Mouse (Mus musculus) midbrain, embryonic 10.5 days (tissue): ENCODE results near the gene Coq8a. TPM values are rescaled to one million over a fixed set of nuclear protein-coding genes. Genes with fewer than 3 reads are reported as not detected.

Experiments
- DNase-seq: peaks from one replicate; pipeline ENCODE4 v3.0.0-alpha.2; 2017; ENCODE audit warnings: low spot score
- H3K27ac ChIP-seq: fragments of 300-500 bp; sonication (generic); replicated peaks from 2 replicates; pipeline ENCODE4 v1.5.1; 2016; ENCODE audit warnings: mild to moderate bottlenecking
- H3K27me3 ChIP-seq: fragments of 300-500 bp; sonication (generic); 2 replicates; pipeline ENCODE4 v1.6.1; 2016; ENCODE audit warnings: low read depth, mild to moderate bottlenecking; ENCODE audit not compliant: poor library complexity, severe bottlenecking
- H3K36me3 ChIP-seq: fragments of 300-500 bp; sonication (generic); 2 replicates; pipeline ENCODE4 v1.6.1; 2016; ENCODE audit warnings: mild to moderate bottlenecking, moderate library complexity
- H3K4me1 ChIP-seq: fragments of 300-500 bp; sonication (generic); 2 replicates; pipeline ENCODE4 v1.6.1; 2016
- H3K4me3 ChIP-seq: fragments of 300-500 bp; sonication (generic); 2 replicates; pipeline ENCODE4 v1.5.1; 2016; ENCODE audit warnings: mild to moderate bottlenecking, moderate library complexity
- H3K9me3 ChIP-seq: fragments of 300-500 bp; sonication (generic); replicated peaks from 2 replicates; pipeline ENCODE4 v1.6.1; 2016; ENCODE audit warnings: mild to moderate bottlenecking
- WGBS: fragments of 180-500 bp; shearing (Covaris S2); methylation state at CpG from one replicate; pipeline ENCODE4 v1.1.7; 2016; 5-methylcytosine and 5-hydroxymethylcytosine counted together
- polyA plus RNA-seq: library from polyadenylated mRNA; unstranded; fragments of >200 nt; fragmentation: Nextera tagmentation; extraction: Ambion mirVana; gene quantifications from 2 replicates; pipeline ENCODE4 v1.2.1, GENCODE M21; 2016

Gene Coq8a
- polyA plus RNA-seq, 1 experiment from 2014 or later = 0.90 TPM

DNA sequence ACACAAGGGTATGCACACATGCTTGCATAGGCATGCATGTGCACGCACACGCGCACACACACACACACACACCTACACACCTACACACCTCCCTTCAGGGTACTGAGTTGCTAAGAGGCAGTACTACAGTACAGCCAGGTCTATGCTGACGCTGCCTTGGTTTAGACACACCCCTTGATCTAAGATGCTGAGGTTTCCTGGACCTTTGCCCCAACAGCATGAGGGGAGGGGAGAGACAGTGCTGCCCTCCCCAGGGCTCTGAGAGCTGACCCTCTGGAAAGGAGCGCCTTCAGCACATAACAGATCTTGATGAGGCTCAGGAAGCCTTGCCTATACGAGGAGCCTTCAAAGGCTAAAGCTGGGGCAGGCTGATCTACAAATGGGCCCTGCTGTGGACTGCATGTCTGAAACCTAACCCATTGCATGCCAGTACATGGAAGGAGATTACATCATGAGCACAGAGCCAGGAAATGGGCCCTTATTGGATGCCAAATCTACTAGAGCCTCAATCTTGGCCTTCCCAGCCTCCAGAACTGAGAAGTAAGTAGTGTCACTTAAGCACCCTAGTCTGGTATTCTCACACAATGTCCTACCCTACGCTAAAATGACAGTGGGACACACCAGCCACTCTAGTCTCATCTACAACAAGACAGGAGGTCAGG, 18.0 kb downstream of the Coq8a start:
- H3K27ac ChIP-seq = no peak overlapping the region
- DNase-seq = no peak
- 82% methylated on average over 7 of the region's 7 CpGs for WGBS

DNA sequence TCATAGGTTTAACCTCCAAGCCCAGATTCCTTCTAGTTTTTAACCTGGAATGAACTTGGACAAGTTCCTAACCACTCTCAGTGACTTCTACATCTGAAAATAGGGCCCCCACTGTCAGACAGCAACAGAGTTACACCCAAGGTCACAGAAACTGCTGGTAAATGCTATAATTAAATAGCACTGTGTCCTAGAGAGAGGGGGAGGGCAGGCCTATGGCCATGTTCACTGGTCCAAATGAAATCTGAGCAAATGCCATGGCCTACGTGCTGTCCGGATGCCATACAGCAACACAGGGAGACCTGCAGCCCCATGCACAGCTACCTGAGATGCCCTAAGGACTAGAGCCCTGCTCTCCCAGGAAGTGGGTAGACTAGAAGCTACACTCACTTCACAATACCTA, 19.6 kb downstream of the Coq8a start:
- Histone ChIP-seq H3K4me3 (no peak overlapping the region), H3K4me1 (no peaks in the 10 kb centered on the region), H3K9me3 (no peaks in the 10 kb centered on the region), H3K27ac (no peak overlapping the region), H3K36me3 (no peaks in the 10 kb centered on the region), H3K27me3 (no peaks in the 10 kb centered on the region)
- DNase-seq = no peak
- WGBS = 91% methylated on average over 2 of the region's 2 CpGs

More for the DNA sequence above, 18.0 kb downstream of the Coq8a start:
- no peak overlapping the region for H3K4me3 ChIP-seq
- H3K27me3 ChIP-seq = no peaks in the 10 kb centered on the region
- H3K9me3 ChIP-seq = no peaks in the 10 kb centered on the region
- no peaks in the 10 kb centered on the region for H3K36me3 ChIP-seq
- H3K4me1 ChIP-seq = no peaks in the 10 kb centered on the region

DNA sequence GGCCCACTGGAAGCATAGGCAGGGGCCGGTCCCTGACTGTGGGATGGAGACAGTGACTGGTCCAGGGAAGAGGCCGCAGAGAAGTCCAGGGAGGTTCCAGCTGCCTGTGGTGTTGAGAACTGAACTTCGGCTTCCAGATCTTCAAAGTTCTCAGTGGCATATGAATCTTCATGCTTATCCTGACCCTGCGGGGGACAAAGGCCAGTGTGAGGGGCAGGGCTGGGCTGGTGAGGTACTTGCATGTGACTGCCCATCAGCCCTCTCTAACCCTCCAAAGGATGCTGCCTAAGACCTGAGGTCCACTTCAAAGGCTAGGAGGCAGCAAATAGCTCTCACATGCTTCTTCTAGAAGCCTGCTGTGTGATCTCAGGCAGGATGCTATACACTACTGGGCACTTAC, 20.3 kb downstream of the Coq8a start:
- Histone ChIP-seq H3K27me3 (no peaks in the 10 kb centered on the region), H3K4me3 (no peak overlapping the region), H3K27ac (no peak overlapping the region), H3K4me1 (no peaks in the 10 kb centered on the region), H3K36me3 (no peaks in the 10 kb centered on the region), H3K9me3 (no peaks in the 10 kb centered on the region)
- WGBS = 89% methylated on average over 4 of the region's 4 CpGs
- no peak for DNase-seq

DNA sequence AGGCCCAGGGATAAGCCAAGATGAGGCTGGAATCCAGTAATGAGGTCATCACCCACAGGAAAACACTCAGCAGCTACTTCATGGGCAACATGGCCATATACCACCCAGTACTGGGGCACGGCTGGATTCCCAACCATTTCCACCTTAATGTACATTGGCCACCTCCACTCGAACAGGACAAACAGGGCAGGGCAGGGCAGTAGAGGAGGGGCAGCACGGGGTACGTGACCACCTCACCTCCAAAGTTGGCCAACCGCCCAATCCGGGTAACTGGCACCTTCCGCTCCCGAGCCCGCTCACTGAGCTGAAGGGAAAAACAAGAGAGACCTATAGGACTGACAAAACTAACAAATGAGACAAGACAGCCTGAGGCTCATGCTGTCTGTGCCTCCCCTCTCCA, 21.1 kb downstream of the Coq8a start:
- no peak for DNase-seq
- Histone ChIP-seq H3K27me3 (no peaks in the 10 kb centered on the region), H3K27ac (no peak overlapping the region), H3K36me3 (no peaks in the 10 kb centered on the region), H3K4me1 (no peaks in the 10 kb centered on the region), H3K9me3 (no peaks in the 10 kb centered on the region), H3K4me3 (no peak overlapping the region)
- WGBS = 90% methylated on average over 9 of the region's 9 CpGs

DNA sequence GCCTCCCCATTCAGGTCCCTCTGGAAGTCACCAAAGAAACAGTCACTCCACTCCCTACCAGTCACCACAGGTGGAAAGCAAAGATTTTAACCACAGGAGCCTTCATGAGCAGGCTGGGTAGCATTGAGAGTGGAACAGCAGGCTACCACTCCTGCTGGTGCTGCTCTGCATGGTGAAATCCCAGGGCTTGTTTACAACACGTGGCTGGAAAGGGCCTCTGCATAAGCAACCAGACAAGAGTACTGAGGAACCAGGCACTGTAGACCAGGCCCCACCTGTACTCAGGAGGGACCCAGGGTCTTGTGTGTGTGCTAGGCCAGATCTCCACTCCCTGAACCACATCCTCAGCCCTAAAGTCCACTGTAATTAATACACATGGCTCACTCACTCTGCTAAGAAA, 22.6 kb downstream of the Coq8a start:
- WGBS = 7% methylated on average over 1 of the region's 1 CpGs
- H3K4me1 ChIP-seq = no peaks in the 10 kb centered on the region
- DNase-seq = no peak
- no peaks in the 10 kb centered on the region for H3K36me3 ChIP-seq
- no peaks in the 10 kb centered on the region for H3K27me3 ChIP-seq
- H3K9me3 ChIP-seq = no peaks in the 10 kb centered on the region
- H3K4me3 ChIP-seq = no peak overlapping the region
- H3K27ac ChIP-seq = no peak overlapping the region

DNA sequence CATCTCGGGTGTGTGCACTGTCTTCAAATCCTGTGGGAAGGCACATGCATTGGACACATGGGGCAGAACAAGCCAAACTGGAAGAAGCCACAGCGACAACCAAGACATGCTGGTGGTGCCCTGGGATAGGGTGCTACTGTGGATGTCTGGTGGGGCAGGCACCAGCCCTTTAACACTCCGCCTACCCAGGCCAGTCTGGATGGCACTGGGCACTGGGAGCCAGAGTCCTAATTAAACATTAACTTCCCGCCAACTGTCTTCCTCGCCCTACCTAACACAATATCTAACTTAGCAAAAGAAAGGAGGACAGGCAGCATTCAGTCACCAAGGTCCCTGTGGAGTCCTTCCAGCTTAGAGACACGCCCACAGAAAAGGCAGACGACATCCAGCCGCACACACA, 23.8 kb downstream of the Coq8a start:
- Histone ChIP-seq H3K4me3 (no peak overlapping the region), H3K27me3 (no peaks in the 10 kb centered on the region), H3K4me1 (no peaks in the 10 kb centered on the region), H3K36me3 (no peaks in the 10 kb centered on the region), H3K9me3 (no peaks in the 10 kb centered on the region), H3K27ac (no peak overlapping the region)
- WGBS = 66% methylated on average over 8 of the region's 8 CpGs
- no peak for DNase-seq

DNA sequence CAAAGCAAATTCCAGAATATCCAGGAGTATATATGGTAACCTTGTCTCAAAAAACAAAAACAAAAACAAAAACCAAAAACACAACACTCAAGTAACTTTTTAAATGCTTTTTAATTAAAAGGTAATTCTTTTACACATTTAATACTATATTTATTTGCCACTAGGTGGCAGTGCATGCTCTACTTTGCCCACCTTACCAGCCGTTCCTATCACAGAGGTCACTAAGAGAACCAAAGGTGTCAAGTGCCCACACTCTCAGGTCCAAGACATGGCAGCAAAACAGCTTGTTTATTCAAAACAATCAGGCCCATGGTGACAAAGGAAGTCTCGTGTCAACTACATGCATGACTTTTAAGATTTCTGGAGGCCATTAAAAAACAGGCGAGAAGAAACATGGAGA, 24.2 kb downstream of the Coq8a start:
- Histone ChIP-seq H3K9me3 (no peaks in the 10 kb centered on the region), H3K4me1 (no peaks in the 10 kb centered on the region), H3K27me3 (no peaks in the 10 kb centered on the region), H3K36me3 (no peaks in the 10 kb centered on the region), H3K4me3 (no peak overlapping the region), H3K27ac (no peak overlapping the region)
- no peak for DNase-seq
- WGBS = 42% methylated on average over 3 of the region's 3 CpGs

DNA sequence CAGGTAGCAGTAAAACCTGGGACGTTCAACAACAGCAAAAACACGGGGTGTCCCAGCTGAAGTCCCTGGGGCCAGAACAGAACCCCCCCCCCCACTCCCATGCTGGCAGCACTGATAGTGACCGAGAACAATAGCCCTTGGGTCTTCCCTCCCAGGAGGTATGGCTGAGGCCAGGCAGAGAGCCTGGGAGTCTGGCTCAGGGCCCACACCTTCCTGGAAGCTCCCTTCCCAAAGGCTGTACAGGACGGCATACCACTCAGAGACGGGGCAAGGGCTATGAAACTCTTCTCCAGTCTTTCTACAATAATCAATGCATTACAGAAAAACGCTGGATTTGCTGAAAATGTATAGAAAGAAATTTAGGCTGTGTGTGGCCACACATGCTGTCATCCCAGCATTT, 24.7 kb downstream of the Coq8a start:
- H3K4me1 ChIP-seq = no peaks in the 10 kb centered on the region
- DNase-seq = no peak
- H3K36me3 ChIP-seq = no peaks in the 10 kb centered on the region
- no peak overlapping the region for H3K4me3 ChIP-seq
- 67% methylated on average over 6 of the region's 6 CpGs for WGBS
- H3K27me3 ChIP-seq = no peaks in the 10 kb centered on the region
- no peaks in the 10 kb centered on the region for H3K9me3 ChIP-seq
- H3K27ac ChIP-seq = no peak overlapping the region

DNA sequence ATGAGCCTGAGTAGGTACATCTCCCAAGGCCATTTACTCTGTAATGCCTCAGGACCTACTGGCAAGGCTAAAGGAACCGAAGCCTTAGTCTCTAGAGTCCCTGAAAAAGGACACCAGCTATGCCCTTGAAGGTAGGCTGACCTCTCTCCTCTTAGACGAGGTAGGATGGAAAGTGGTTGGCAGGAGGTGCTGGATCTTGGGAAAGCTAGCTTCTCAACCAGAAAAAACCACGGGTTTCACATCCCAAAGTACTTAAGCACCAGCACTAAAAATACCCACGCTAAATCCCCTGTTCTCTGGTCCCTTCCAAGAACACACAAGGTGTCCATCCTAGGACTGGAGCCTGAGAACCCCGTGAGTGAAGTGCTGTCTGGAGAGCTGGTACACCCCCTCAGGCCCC, 26.4 kb downstream of the Coq8a start:
- H3K4me1 ChIP-seq = no peaks in the 10 kb centered on the region
- H3K36me3 ChIP-seq = no peaks in the 10 kb centered on the region
- H3K27me3 ChIP-seq = no peaks in the 10 kb centered on the region
- no peak overlapping the region for H3K27ac ChIP-seq
- H3K9me3 ChIP-seq = no peaks in the 10 kb centered on the region
- no peak for DNase-seq
- WGBS = 82% methylated on average over 5 of the region's 5 CpGs
- no peak overlapping the region for H3K4me3 ChIP-seq

DNA sequence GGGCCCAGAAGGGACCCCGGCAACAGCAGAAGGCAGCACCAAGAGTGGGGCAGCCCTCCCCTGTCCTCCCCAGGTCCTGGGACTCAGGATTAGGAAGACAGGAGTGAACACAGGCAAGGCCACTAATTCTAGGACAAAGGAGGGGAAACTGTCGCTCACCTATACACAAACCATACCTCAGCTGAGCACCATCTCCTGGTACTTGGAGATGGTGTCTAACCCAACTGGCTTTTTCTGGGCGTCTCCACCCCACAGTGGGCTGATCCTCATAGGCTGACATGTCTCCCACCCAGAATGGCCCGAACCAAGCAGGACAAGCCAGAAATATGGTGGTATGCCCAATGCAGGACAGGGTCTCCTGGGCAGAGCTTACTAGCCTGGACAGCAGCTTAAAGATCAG, 26.8 kb downstream of the Coq8a start:
- H3K27me3 ChIP-seq = no peaks in the 10 kb centered on the region
- WGBS = 85% methylated on average over 4 of the region's 4 CpGs
- no peak for DNase-seq
- H3K4me3 ChIP-seq = no peak overlapping the region
- H3K36me3 ChIP-seq = no peaks in the 10 kb centered on the region
- no peaks in the 10 kb centered on the region for H3K9me3 ChIP-seq
- H3K4me1 ChIP-seq = no peaks in the 10 kb centered on the region
- no peak overlapping the region for H3K27ac ChIP-seq

DNA sequence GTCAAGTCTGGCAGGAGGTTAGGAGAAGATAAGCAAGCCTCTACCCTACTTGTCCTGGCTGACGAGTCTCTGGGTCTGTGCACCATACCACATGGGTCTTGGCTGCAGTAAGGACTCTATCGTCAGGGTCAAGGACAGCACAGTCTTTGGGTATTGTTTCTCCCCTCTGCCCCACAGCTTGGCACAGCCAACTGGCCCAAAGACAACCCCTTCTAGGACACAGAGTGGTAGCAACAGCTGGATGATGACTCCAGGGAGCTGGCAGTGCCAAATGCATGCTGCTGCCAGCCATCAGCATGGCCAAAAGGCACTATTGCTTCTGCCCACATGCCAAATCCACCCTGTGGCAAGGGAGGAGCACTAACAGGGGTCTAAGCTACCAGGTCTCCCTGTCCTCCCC, 27.5 kb downstream of the Coq8a start:
- Histone ChIP-seq H3K27me3 (no peaks in the 10 kb centered on the region), H3K36me3 (no peaks in the 10 kb centered on the region), H3K27ac (no peak overlapping the region), H3K4me1 (no peaks in the 10 kb centered on the region), H3K9me3 (no peaks in the 10 kb centered on the region), H3K4me3 (no peak overlapping the region)
- DNase-seq = no peak
- WGBS = 82% methylated on average over 2 of the region's 2 CpGs

DNA sequence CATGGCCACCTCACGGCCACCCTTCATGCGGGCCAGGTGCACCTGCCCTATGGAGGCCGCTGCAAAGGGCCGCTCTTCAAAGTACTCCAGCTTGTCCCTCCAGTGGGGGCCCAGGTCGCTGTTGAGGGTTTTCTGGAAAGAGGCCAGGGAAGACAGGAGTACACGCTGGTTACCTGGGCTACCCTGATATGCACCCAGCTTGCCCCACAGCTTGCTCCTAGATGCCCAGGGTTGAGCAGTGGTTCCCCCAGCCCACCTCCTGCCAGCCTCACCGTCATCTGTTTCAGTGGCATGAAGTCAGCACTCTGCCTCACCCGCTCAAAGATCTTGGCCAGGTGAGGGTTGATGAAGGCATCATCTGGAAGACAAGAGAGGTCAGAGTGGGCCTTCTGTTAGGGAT, 29.3 kb downstream of the Coq8a start:
- 0 out of 2 replicates have a peak, but pooled peaks cover 3% of the 10 kb centered on the region for H3K36me3 ChIP-seq
- no peaks in the 10 kb centered on the region for H3K9me3 ChIP-seq
- H3K4me1 ChIP-seq = no peaks in the 10 kb centered on the region
- H3K4me3 ChIP-seq = no peak overlapping the region
- no peaks in the 10 kb centered on the region for H3K27me3 ChIP-seq
- DNase-seq = no peak
- 91% methylated on average over 8 of the region's 8 CpGs for WGBS
- H3K27ac ChIP-seq = no peak overlapping the region

DNA sequence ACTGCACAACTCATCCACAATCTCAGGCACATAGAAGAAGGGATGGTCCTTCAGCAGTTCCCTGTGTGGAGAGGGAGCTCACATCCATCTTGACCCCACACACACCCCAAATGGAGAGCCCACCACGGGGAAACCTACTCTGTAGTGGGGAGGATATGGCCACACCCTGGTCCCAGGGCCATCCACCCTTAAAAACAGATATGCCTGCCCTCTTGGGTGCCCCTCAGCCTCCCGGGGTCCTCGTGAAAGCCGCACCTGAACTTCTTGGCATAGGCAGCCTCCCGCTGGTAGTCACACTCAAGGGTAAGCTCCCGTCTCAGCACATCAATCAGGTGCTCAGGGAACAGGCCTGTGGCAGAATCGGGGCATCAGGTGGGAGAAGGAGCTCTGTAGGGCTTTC, 30.2 kb downstream of the Coq8a start:
- Histone ChIP-seq H3K27me3 (no peaks in the 10 kb centered on the region), H3K4me3 (no peak overlapping the region), H3K27ac (no peak overlapping the region), H3K4me1 (no peaks in the 10 kb centered on the region), H3K36me3 (0 out of 2 replicates have a peak, but pooled peaks cover 3% of the 10 kb centered on the region), H3K9me3 (no peaks in the 10 kb centered on the region)
- 95% methylated on average over 7 of the region's 7 CpGs for WGBS
- DNase-seq = no peak

DNA sequence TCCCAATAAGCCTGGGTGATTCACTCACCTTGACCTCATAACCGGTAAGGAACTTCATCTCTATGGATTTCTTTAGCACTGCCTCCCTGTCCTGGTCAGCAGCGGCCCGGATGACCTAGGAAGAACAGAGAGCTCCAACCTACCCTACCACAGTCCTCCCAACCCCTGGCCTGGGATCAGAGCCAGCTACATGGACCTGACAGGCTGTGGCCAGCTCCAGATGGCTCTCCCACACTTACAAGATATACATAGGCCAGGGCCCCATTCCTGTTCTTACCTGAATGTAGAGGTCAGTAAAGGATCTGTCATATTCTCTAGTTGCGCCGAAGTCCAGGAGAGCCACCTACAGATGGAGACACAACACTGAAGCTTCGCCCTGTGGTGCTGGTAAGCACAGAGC, 31.1 kb downstream of the Coq8a start:
- peaks cover 3% of the 10 kb centered on the region; the same call in 1 of the 2 replicates for H3K36me3 ChIP-seq
- DNase-seq = no peak
- H3K4me1 ChIP-seq = no peaks in the 10 kb centered on the region
- H3K9me3 ChIP-seq = no peaks in the 10 kb centered on the region
- H3K27ac ChIP-seq = no peak overlapping the region
- H3K27me3 ChIP-seq = no peaks in the 10 kb centered on the region
- no peak overlapping the region for H3K4me3 ChIP-seq
- WGBS = 94% methylated on average over 6 of the region's 6 CpGs
